Mouse (Mus musculus) neural tube, embryonic 10.5 days (tissue): Measurements from ENCODE around the gene Poc1b.
A peak's percentile ranks its signal among the peaks of the same experiment; 100 is the strongest.

ENCODE experiments used
- DNase-seq: peaks from one replicate; pipeline ENCODE4 v3.0.0-alpha.2; 2017; ENCODE audit warnings: low spot score; ENCODE audit errors: extremely low spot score

Gene Poc1b

GRCm38 (mm10) chr10:99115471-99116236, 8.8 kb downstream of the Poc1b start:
- peak; percentile 45 for DNase-seq

- peak; percentile 30 for DNase-seq
Observed at GRCm38 (mm10) chr10:99116237-99116632, 9.4 kb downstream of the Poc1b start.

GRCm38 (mm10) chr10:99116650-99117615, 10.1 kb downstream of the Poc1b start:
- no peak for DNase-seq

GRCm38 (mm10) chr10:99117876-99118275, 11.0 kb downstream of the Poc1b start:
- no peak for DNase-seq

- DNase-seq, result no peak
Observed at GRCm38 (mm10) chr10:99118697-99119096, 11.9 kb downstream of the Poc1b start.

- no peak for DNase-seq
Observed at GRCm38 (mm10) chr10:99119471-99119870, 12.6 kb downstream of the Poc1b start.

- DNase-seq, result no peak
Observed at GRCm38 (mm10) chr10:99126225-99126624, 19.4 kb downstream of the Poc1b start, which contains the start of gene Phxr2. TSS of gene Phxr2 (minus strand) at chr10:99126325.

GRCm38 (mm10) chr10:99126954-99127353, 20.1 kb downstream of the Poc1b start:
- no peak for DNase-seq

- DNase-seq, result no peak
Observed at GRCm38 (mm10) chr10:99127691-99128261, 20.9 kb downstream of the Poc1b start.

GRCm38 (mm10) chr10:99130611-99131010, 23.8 kb downstream of the Poc1b start:
- no peak for DNase-seq

GRCm38 (mm10) chr10:99131298-99131697, 24.5 kb downstream of the Poc1b start:
- no peak for DNase-seq

GRCm38 (mm10) chr10:99132189-99132588, 25.4 kb downstream of the Poc1b start:
- DNase-seq, result no peak

- DNase-seq, result no peak
Observed at GRCm38 (mm10) chr10:99132595-99133272, 25.9 kb downstream of the Poc1b start.

GRCm38 (mm10) chr10:99133321-99133875, 26.6 kb downstream of the Poc1b start:
- DNase-seq, result no peak

GRCm38 (mm10) chr10:99136337-99136736, 29.5 kb downstream of the Poc1b start:
- DNase-seq, result no peak

- no peak for DNase-seq
Observed at GRCm38 (mm10) chr10:99145611-99146010, 38.8 kb downstream of the Poc1b start.

- no peak for DNase-seq
Observed at GRCm38 (mm10) chr10:99146596-99146995, 39.8 kb downstream of the Poc1b start.

- DNase-seq, result no peak
Observed at GRCm38 (mm10) chr10:99150016-99150415, 43.2 kb downstream of the Poc1b start.

- DNase-seq, result no peak
Observed at GRCm38 (mm10) chr10:99151580-99151979, 44.7 kb downstream of the Poc1b start.

GRCm38 (mm10) chr10:99152063-99152462, 45.2 kb downstream of the Poc1b start:
- DNase-seq, result no peak

- no peak for DNase-seq
Observed at GRCm38 (mm10) chr10:99154635-99155034, 47.8 kb downstream of the Poc1b start.
